Mouse (Mus musculus): ENCODE measurements around the gene Slc16a7.

Gene Slc16a7

DNA sequence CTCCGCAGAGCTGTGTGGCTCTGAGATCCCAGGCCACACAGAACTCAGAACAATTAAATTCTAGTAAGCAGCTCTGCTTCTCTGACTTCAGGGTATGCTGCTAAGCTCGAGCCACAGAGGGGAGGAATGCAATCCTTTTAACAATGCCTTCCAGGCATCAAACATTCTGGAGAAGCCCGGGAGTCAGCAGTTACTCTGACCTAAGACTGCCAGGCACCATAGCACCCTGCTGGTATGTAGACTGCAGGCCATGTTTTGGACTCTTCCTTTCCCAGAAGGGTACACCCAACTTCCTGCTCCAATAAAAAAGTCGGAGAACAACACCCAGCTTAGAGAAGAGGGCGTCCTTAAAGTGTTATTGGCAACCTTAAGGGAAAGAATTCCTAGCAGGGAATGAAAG lies 205.1 kb downstream of the Slc16a7 start:
- no peak for DNase-seq (ENCODE audit: low read depth)

DNA sequence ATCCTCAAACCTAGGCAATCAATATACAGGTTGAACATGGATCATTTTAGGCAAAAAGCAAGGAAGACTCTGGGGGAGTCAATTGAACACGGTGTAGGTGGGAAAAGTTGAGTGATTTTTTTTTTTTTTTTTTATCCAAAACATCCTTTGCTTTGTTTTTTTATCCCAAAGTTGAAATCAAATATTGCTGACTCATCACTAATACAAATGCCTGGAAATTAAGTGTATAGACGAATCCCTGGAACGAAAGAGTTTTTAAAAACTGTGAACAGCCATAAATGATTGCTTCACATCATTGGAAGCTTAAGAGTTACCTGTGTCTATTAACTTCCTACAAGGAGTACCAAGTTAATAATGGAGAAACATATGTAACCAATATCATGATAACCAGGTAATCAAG lies 206.7 kb downstream of the Slc16a7 start:
- no peak for DNase-seq (ENCODE audit: low read depth)

DNA sequence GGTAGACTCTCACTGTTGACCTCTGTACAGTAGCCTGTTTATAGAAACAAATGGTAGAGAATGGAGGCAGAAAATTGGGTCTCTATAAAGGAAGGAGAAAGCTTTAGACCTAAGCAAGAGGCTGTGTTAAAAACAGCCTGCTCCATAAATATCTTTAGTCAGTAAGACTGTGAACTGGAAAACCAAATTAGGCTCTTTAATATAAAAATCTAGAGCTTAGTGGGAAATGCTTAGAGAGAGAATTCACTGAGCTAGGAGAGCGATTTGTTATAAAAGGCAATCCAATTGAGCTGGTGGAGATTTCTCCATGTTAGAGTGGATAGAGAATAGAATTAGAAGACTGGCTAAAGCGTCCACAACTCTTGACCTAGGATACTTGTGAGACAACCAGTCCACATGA lies 211.5 kb downstream of the Slc16a7 start:
- no peak for DNase-seq (ENCODE audit: low read depth)

DNA sequence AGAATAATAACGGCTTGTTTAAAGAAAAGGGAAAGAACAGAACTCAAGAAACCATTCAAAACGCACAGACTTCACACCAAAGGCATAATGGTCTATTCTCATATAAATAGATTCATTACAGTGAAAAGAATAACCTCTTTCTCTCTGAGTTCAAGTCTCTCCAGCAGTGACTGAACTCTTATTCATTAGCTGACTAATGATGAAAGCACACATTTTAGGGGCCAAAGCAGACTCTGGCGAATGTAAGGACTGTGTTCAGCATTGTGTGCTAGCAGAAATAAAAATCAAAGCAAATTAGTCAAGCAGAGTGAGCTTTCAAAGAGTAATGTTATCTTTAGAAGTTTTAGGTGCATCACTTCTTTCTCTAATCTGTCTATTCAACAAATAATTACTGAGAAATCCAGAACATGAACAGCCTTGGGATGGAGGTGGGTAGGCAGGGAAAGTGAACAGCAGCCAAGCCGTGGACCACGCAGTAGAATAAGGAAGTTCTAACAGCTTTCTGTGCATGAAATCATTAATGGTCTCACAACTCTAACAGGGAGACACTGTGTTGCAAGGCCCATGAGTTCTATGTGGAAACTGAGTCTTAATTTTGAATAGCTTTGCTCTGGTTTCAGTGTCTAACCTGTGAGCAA lies 214.1 kb downstream of the Slc16a7 start:
- DNase-seq (ENCODE audit: low read depth), result no peak

DNA sequence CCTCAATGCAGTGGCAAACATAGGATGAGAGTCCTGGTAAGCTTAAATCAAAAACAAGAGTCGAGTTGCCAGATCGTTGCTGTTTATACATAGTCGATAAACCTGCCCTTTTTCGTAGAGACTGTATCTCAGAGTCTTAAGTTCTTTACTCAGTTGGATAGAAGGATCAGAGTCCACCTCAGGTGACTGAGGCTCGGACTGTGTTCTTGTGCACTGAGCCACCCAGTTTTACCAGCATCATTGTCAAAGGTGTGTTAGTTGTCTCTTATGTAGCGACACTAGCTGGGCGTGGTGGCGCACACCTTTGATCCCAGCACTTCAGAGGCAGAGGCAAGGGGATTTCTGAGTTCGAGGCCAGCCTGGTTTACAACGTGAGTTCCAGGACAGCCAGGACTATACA lies 217.6 kb downstream of the Slc16a7 start:
- DNase-seq (ENCODE audit: low read depth), result no peak

DNA sequence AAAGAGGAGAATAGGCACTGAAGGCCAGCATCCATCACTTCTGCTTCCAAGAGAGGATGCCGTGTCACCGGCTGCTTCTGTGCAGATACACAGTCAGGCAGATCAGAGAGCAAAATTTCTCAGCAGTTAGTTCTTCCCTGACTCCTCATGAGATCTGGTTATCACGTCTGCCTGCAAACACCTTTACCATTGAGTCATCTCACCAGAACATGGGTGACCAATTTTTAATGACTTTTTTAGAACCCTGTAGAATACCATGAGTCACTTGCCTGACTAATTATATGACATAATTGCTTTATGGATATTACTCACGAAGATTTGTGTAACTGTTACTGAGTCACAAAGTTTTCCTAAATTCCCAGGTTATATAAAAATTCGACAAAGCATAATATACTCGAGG lies 218.1 kb downstream of the Slc16a7 start:
- no peak for DNase-seq (ENCODE audit: low read depth)

Data from NIH3T3 (cell line).